Mouse (Mus musculus) embryonic fibroblast, embryonic 13.5 days (primary cell): ENCODE data around the gene Nktr.

Experiments used
- CTCF ChIP-seq: IDR thresholded peaks from 2 replicates; pipeline ENCODE4 v1.5.1; 2011; ENCODE audit warnings: mild to moderate bottlenecking, control low read depth, low read length, moderate library complexity, borderline replicate concordance; ENCODE audit not compliant: insufficient read depth
- POLR2A ChIP-seq: IDR thresholded peaks from 2 replicates; pipeline ENCODE4 v1.6.1; 2011; ENCODE audit warnings: low read depth, mild to moderate bottlenecking, control low read depth, low read length, moderate library complexity

DNA sequence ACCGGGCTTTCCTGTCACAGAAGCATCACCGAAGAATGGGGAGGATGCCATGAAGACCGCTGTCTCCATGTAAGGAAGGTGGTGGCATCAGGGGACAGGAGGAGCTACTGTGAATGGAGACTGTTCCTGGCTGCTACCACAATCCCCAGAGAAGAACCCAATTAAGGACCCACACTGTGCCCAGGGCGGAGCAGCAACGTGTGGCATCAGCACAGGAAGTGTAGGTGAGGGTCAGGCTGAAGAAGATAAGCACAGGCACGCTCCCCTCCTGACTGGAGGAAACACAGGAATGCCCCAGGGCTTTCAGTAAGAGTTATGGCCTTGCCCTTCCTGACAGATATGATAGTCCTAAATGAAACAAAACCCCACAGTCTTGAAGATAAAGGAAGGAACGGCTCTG lies 83.8 kb downstream of the Nktr start:
- TF ChIP-seq CTCF: no peak
- TF ChIP-seq POLR2A: no peak
